Mouse (Mus musculus) hematopoietic stem cell, adult 5-6 weeks (primary cell): ENCODE data around the gene C330021F23Rik. TPM values are rescaled to one million over a fixed set of nuclear protein-coding genes. Genes with fewer than 3 reads are reported as not detected.
"Not testable (repeated sequence)": the region's sequence is repeated elsewhere in the genome, so short reads cannot be mapped to it uniquely, and the experiment has no call there.

Experiments used
- ATAC-seq, 2 experiments: fragments of 125-278 bp in 1 of 2; replicated peaks in 1 of 2; 2 replicates each; pipeline ENCODE4 v1.8.0; 2016 to 2017; ENCODE audit warnings: inconsistent platforms in 2 of 2, mild to moderate bottlenecking in 2 of 2, moderate number of reproducible peaks in 2 of 2, low read depth in 1 of 2, moderate TSS enrichment in 1 of 2; ENCODE audit not compliant: low FRiP score in 2 of 2, poor library complexity in 2 of 2, severe bottlenecking in 2 of 2, insufficient read depth in 1 of 2, low TSS enrichment in 1 of 2
- total RNA-seq: library from RNA; stranded (forward); fragments of 172-1452, 232-1000 nt; gene quantifications from 2 replicates; pipeline ENCODE4 v1.2.3, GENCODE M21; 2017

Gene C330021F23Rik
- total RNA-seq, 1 experiment from 2014 or later = 2.0 TPM

DNA sequence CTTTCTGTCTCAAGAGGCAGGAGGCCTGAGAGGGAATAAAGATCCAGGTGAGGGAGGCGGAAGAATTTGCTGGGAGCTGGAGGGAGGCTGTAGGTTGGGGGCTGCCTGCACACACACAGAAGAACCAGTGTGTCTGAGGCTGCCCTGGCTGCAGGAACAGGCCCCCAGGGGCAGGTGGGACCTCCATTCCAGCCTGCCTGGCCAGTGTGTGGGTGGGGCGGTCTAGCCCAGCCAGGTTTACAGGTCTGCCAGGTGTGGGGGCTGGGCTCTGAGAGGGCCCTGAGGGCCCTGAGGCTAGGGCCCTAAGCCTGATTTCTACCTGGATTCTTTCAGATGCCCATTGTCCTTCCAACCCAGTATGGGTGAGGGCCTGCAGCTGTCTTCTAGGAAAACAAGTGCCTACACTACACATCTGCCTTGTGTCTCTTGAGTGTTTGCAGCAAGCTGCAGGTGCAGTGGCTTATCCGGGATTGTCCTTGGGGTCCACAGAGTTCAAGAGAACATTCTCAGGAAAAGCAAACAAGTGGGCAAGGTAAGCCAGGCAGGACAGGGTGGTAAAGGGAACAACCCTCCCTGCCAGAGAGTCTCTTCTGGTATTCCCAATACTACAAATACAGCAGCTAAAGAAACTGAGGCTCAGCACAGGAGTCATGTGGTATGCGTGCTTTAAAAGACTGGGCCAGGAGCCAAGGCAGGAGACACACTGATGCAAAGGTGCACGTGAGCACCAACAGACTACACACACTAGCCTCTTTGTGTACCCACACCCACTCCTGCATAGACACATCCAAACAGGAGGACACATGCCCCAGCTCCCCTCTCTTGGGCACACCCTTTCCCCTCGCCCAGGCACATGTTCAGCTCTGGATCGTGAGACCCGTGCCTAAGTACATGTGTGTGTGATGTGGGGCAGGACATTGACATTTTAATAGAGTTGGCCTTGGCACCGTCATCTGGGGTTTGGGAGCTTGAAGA, 11.9 kb downstream of the C330021F23Rik start:
- ATAC-seq = no peak

DNA sequence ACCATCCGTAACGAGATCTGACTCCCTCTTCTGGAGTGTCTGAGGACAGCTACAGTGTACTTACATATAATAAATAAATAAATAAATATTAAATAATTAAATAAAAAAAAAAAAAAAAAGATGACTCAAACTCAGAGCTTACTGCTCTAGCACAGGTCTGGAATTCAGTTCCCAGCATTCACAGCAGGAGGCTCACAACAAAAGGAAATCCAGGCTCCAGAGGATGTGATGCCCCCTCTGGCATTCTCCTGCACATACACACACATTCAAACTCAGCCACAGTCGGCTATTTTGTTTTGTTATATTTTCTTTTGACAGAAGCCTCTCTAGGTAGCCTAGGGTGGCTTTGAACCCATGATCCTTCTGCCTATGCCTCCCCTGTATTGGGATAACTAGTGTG, 14.2 kb downstream of the C330021F23Rik start:
- ATAC-seq = not testable (repeated sequence)

DNA sequence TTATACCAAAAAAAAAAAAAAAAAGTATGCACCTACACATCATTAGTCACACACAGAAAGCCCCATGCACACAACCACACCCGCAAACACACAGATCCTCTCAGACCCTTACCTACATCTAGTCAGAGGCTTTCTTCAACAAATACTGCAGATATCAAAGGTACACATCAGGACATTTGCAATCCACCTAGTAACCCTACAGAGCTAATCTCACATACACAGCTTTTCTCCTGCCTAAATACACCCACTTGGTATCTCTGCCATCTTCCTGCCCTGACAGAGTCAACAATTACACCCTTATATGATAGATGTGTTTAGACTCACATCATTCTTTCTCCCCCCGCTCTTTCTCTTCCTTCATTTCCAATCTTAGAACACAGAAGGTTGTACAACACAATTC, 18.7 kb downstream of the C330021F23Rik start:
- ATAC-seq = no peak

DNA sequence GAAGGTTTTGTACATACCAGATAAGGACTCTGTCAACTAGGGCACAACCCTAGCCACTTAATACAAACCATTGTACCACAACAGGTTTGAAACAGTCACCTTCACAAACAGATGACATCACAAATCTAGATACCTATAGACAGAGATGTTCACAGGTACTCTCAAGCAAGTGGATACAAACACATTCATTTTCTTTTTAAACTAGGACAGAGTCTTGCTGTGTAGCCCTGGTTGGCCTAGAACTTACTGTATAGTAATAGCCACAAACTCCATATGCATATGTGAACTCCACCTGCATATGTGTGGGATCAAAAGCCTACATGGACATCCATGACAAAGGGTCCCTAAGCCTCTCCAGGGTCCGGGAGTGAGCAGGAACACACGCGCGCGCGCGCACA, 19.2 kb downstream of the C330021F23Rik start, which contains the start of gene Camsap3:
Camsap3 (plus strand) TSS at position 301 of the 398 bp plus-strand sequence.
- no peak for ATAC-seq

DNA sequence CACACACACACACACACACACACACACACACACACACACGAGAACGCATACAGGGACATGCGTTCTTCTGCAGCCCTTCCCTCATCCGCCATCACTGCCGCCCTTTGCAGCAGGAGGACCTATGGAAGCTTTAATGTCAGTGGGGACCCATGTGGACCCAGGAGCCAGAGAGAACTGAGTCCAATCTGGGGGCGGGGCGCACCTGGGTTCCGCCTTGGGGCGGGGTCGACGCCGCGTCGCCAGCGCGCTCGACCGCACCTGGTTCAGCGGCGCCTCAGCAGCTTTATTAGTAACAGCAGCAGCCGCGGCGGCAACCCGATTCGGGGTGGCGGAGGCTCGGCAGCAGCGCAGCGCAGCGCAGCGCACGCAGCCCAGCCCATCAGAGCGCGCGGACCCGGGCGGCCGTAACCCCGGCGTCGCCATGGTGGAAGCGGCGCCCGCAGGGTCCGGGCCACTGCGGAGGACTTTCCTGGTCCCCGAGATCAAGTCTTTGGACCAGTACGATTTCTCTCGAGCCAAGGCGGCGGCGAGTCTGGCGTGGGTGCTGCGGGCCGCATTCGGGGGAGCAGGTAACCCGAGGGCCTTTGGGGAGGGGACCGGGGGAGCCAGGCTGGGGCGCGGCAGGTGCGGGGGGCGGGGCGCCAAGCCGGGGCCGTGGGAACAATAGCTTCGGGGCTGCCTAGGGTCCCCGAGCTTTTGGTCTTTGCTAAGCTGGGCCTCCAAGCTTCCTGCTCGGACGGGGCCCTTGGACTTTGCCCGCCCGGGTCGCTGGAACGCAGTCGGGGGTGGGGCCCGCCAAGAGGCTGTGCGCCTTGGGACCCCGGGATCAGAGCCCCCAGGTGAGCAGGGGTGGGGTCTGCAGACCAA, 19.8 kb downstream of the C330021F23Rik start:
- ATAC-seq = peak; percentile 40 to 65

DNA sequence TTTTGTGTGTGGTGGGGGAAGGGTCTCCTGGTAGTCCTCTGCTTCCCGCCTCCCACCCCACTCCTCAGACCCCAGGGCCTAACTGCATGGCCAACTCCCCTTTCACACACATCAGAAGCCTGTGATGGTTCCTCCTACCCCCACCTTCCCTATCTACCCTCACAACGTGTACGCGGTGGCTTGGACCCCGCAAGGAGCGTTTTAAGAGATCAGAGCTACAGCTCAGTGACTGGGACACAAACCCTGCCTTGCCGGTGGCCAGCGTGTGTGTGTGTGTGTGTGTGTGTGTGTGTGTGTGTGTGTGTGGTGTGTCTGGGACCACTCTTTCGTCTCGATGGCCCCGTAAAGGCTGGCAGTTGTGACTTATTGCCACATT, 20.5 kb downstream of the C330021F23Rik start:
- ATAC-seq = peak; percentile 38 to 63; a peak in 3 of 4 replicates

DNA sequence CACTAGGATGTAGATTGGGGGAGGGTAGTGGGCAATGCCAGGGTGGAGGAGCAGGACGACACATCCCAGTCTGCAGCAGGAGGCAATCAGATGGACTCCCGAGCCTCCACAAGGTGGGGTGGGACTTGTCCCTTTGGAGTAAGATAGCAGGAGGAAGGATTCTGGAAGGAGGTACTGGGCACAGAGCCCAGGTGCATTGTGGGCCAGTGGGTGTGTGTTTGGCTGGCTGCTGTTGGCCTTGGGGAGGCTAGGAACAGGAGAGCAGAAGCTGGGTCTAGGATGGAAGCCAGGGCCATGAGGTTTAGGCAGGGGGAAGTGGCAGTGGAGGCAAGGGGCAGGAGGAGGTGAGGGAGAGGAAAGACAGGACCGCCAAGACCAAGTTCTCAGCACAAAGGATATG, 25.7 kb downstream of the C330021F23Rik start:
- ATAC-seq = peak; percentile 47 to 57; a peak in 2 of 4 replicates

DNA sequence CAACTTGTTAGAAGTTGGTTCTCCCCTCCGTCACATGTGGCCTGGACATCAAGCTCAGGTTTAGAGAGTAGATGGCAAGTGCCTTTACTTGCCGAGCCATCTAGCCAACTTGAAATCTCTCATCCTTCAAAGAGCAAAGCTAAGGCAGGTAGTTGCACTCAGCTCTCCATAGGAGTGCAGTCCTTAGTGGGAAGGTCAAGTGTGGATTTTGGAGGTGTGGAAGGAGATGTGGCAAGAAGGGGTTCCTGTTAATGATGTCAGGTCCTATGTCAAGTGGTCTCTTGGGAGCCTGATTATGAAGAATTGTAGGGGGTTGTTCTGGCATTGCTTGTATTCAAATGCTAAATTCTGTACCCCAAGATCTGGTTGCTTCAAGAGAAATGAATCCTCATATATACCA, 26.7 kb downstream of the C330021F23Rik start:
- no peak for ATAC-seq

DNA sequence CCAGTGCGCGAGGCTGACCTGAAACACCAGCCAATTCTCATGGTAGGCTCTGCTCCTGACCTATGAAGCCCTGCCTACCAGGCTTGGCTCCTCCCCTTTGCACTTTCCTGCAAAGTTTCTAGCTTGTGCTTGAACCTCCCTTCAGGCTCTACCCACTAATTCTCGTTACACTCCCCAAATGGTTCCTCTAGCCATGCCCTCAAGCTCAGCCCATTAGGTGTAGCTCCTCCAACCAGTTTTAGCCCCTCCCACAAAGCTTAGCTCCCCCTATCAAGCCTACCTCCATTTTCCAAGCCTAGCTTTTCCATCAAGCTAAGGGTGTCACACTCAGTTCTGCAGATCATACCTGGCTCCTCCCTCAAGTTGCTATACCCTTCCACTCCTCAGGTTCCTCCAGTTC, 30.3 kb downstream of the C330021F23Rik start:
- no peak for ATAC-seq

DNA sequence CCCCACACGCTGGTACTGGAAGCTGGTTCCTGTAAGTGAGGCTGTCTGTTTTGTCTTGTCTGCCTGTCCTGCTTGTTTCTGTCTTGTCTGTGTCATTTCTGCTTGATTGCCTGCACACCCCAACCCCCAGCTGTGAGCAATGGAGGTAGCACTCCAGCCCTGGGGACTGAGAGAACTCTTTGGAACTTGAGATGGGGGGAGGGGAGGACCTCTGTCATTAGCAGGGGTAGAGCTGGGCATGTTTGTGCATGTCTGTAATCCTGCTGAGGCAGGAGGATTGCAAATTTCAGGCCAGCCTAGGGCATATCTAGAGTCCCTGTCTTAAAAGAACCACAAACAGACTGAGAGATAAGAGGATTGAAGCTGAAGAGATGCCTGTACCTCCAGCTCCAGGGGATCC, 31.4 kb downstream of the C330021F23Rik start:
- ATAC-seq = no peak

DNA sequence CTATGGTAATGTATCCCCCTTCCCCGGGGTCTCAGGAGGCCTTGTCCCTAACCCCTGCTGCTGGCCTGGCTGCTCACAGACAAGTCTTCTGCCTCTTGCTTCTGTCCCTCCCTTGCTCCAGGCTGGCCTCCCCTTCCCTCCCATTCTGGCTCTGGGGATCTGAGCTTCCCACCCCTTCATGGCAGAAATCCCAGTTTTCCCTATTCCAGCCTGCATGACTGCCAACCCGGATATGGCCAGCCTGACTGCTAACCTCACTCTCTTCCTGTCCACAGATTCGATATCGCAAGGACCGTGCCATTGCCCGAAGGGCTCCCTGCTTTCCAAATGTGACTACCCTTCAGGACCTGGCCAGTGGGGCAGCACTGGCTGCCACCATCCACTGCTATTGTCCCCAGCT, 32.6 kb downstream of the C330021F23Rik start:
- ATAC-seq = no peak

DNA sequence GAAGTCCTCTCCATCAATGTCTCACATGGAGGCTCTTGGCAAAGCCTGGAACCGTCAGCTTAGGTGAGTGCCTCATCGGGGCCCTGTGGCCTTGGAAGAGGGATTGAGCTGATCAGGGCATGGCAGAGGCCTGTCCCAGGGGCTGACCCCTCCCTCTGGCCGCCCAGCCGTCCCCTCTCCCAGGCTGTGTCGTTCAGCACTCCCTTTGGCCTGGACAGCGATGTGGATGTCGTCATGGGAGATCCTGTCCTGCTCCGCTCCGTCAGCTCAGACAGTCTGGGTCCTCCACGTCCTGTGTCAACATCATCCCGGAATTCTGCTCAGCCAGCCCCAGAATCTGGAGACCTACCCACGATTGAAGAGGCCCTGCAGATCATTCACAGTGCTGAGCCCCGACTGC, 35.6 kb downstream of the C330021F23Rik start:
- no peak for ATAC-seq

DNA sequence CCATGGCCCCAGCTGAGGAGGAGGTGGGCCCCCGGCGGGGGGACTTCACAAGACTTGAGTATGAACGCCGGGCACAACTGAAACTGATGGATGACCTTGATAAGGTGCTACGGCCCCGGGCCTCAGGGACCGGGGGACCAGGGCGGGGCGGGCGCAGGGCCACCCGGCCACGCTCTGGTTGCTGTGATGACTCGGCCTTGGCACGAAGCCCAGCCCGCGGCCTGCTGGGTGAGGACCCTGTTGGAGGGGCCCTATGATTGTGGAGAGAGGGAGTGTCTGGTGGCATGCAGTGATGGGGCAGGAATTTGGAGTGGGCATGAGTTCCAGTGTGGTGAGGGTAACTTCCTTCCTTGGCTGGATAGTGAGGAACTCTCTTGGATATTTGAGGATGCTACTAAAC, 38.8 kb downstream of the C330021F23Rik start:
- ATAC-seq = peak; percentile 24 to 44

DNA sequence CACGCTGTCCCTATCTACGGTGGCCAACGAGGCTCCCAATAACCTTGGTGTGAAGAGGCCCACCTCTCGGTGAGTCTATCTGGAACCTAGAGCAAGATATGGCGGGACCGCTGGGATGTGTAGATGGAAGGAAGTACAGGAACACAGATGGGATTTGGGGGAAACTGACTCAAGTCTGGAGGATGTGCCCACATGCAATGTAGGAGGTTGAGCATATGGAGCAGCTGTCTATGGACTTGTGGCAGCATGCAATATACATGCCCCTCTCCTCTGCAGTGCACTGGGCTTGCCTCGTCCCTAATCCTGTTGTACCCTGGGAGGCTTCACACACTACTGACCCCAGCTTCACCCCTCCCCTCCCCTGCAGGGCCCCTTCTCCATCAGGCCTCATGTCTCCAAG, 40.0 kb downstream of the C330021F23Rik start:
- no peak for ATAC-seq

DNA sequence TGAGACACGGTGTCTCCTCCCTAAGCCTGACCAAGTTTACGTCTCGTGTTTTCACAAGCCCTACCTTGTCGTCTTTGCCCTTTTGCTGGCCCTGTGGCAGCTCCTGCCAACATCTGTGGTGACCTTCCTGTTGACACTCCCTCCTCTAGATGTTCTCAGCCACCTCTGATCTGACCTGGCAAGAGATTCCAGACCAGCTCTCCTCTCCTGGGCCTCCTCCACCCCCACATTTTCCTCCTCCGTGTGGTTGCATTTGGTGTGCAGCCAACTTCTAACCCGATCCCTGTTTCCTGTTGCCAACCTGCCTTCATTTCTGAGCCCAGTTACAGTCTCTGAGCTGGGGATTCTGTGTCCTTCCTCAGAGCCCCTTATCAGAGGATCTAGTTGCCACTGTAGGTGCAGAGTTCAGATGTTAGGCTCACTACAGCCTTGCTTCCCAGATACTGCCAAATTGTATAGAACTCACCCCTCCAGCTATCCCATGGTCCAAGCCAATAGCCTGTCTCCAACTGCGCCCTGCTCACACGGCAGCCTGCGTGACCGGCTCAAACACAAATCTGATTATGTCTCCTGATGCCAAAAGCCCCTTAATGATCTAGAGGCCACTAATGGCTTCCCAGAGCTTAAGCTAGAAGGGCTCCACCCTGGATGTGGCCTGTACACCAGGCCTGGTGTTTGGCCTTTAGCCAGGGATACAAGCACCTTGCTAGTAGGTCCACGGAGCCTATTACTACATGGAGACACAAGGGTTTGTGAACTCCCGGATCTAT, 41.4 kb downstream of the C330021F23Rik start:
- peak; percentile 30 to 44 for ATAC-seq

DNA sequence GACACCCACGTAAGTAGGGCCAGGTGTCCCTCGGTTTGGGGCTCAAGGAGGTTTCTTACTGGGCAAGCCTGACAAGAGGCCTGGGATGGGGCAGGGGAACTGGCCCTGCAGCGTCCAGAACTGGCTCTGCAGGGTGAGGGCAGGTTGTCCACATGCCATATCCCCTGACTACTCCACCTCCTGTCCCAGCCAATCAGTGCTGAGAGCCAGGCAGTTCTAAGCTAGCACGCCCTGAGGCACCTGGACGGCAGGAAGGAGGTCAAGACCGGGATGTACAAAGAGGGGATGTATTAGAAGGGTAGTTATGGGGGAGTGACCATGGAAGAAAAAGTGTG, 42.0 kb downstream of the C330021F23Rik start:
- ATAC-seq = no peak

DNA sequence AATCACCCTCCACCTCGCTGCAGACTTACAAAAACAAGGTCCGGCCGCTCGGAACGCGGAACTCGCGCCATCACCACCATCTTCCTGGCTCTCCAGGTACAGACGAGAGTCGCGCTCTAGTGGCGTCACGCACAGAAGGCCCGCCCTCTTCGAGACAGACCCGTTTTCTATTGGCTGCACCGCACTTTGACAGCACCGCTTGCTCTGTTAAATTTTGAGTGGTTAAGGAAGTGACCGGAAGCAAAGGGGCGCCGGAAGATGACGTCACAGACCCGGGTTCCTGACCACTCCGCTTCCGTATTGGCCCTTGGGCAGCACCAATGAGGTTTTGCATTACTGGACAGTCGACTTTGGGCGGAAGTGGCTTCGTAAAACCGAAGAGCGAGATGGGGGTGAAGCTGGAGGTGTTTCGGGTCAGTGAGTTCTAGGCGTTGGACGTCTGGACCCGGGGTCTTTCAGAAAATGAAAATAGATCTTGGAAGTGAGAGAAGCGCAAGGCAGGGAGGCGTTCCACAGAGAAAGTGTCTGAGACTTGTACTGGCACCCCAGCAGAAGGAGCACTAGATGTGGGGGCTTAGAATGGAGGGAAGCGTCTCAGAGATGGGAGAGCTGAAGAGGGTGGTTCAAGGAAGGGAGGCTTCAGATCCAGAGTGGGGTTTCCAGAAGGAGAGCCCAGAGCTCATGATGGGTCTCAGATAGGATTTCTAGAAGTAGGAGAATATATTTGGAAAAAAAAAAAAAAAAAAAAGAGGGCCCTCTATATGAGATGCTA, 53.6 kb downstream of the C330021F23Rik start, which contains the start of the genes Xab2 and Pet100:
Xab2 (minus strand) TSS at position 118 of the 772 bp plus-strand sequence.
Pet100 (plus strand) TSS at position 350 of the 772 bp plus-strand sequence.
- ATAC-seq = peak; percentile 97
